In the genomic region with DNA sequence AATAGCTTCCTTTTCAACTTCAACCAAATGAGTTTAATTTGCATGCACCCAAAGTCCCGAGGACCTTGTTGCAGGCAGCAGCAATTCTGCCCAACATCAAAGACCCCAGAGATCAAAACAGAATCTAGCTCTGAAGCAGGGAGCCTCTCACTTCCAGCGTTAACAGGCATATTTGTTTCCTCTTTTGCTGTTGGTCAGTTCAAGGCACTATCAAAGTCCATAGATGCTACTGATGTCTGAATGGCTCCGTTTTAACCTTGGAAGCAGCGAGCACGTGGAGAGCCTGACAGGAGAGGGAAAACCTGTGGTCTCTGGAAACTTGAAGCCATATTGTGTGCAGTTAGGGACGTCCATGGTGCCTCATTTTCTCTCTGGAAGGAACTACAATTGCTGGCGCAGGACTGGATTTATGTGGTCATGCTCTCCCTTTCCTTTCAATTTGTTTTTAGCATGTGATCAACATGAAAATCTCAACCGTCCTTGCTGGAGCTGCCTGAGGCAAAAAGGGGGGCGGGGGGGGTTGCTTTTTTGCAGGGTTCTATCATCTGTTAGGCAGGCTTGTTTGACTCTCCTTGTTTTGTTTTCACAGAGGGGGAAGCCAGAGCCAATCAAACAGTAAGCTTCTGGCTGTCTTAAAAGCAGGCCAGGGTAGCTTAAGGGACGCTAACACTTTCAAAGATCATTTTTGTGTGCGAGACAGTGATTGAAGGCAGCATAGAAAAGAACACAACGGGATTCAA, we compare ENCODE assay signal across 8 mouse cellular contexts.
DNase-seq lines count a peak whose midpoint lies in the region; ATAC-seq lines count a peak whose summit lies in the region.

No protein-coding gene starts in this region.

- ATAC-seq in frontal cortex, adult (ENCODE audit: low TSS enrichment) = peak; percentile 41
- ATAC-seq in forebrain, embryonic 16.5 days = peak; percentile 89
- ATAC-seq in midbrain, embryonic 14.5 days (ENCODE audit: low FRiP score, low TSS enrichment) = peak; percentile 93

- H3K4me1 ChIP-seq in forebrain, embryonic 16.5 days (replicated peaks; ENCODE audit: control insufficient read depth, insufficient read depth, low read length) = peaks cover 16% of the 10 kb centered on the region
- peaks cover 18% of the 10 kb centered on the region for H3K4me1 ChIP-seq in midbrain, embryonic 14.5 days (ENCODE audit: control insufficient read depth, insufficient read depth, low read length)

- H3K9ac ChIP-seq in forebrain, embryonic 16.5 days (replicated peaks; ENCODE audit: low read depth, low read length) = peak overlapping the region; percentile 44; the same call in 1 of the 2 replicates
- H3K9ac ChIP-seq in midbrain, embryonic 14.5 days (replicated peaks; ENCODE audit: low read length) = no peak overlapping the region; the same call in 1 of the 2 replicates

- peak overlapping the region; percentile 82 for H3K27ac ChIP-seq in forebrain, embryonic 16.5 days (ENCODE audit: low read length)
- peak overlapping the region; percentile 73 for H3K27ac ChIP-seq in midbrain, embryonic 14.5 days (replicated peaks; ENCODE audit: low read depth, low read length)

- H3K27me3 ChIP-seq in forebrain, embryonic 16.5 days (replicated peaks; ENCODE audit: control insufficient read depth, insufficient read depth, low read length) = no peaks in the 10 kb centered on the region
- no peaks in the 10 kb centered on the region for H3K27me3 ChIP-seq in midbrain, embryonic 14.5 days (ENCODE audit: control insufficient read depth, insufficient read depth, low read length)

- H3K4me2 ChIP-seq in forebrain, embryonic 16.5 days (ENCODE audit: low read length) = peak overlapping the region; percentile 50
- H3K4me2 ChIP-seq in midbrain, embryonic 14.5 days (ENCODE audit: low read length) = peak overlapping the region; percentile 44

- no peaks in the 10 kb centered on the region for H3K9me3 ChIP-seq in forebrain, embryonic 16.5 days (ENCODE audit: control insufficient read depth, low read length)
- H3K9me3 ChIP-seq in midbrain, embryonic 14.5 days (ENCODE audit: control insufficient read depth, low read length) = no peaks in the 10 kb centered on the region

- peak overlapping the region; percentile 23 for H3K4me3 ChIP-seq in forebrain, embryonic 16.5 days (replicated peaks; ENCODE audit: low read length)
- H3K4me3 ChIP-seq in midbrain, embryonic 14.5 days (replicated peaks; ENCODE audit: low read depth, low read length) = no peak overlapping the region

- H3K36me3 ChIP-seq in forebrain, embryonic 16.5 days (ENCODE audit: control insufficient read depth, insufficient read depth) = no peaks in the 10 kb centered on the region
- H3K36me3 ChIP-seq in midbrain, embryonic 14.5 days (ENCODE audit: control insufficient read depth, insufficient read depth, low read length) = no peaks in the 10 kb centered on the region

- no peak for DNase-seq in frontal cortex, postnatal 14 days (ENCODE audit: low spot score in 2 of 2)
- peak; percentile 4 for DNase-seq in R1 (ENCODE audit: low read depth, low spot score)
- DNase-seq in midbrain, embryonic 14.5 days = peak; percentile 80
- DNase-seq in right cerebral cortex, adult 2 months (ENCODE audit: low spot score in 2 of 2) = no peak
- no peak for DNase-seq in gastrocnemius, adult 18-20 months (ENCODE audit: low spot score)
- no peak for DNase-seq in heart, adult 11 months

- 5% methylated on average over 12 of the region's 12 CpGs for WGBS in forebrain, embryonic 16.5 days
- WGBS in midbrain, embryonic 14.5 days = 3% methylated on average over 12 of the region's 12 CpGs

Comparison
In these comparisons a context has a peak if more than half of its experiments do, and no peak if none do; other contexts are left out.
1. ATAC-seq: peak in every context shown above with its lines; median percentile 93 in midbrain, embryonic 14.5 days; 89 in forebrain, embryonic 16.5 days; 41 in frontal cortex, adult.
2. DNase-seq: peak in R1 (single experiment) and midbrain, embryonic 14.5 days (single experiment); none in frontal cortex, postnatal 14 days (0 of 2), right cerebral cortex, adult 2 months (0 of 2), gastrocnemius, adult 18-20 months (single experiment) and heart, adult 11 months (single experiment).